Mouse (Mus musculus) neural tube, embryonic 14.5 days (tissue): ENCODE measurements around the gene Islr. TPM values are rescaled to one million over a fixed set of nuclear protein-coding genes. Genes with fewer than 3 reads are reported as not detected.

ENCODE experiments used
- ATAC-seq: fragments of 200-750 bp; cut with Nextera tagmentation; 2 replicates; pipeline ENCODE4 v1.8.0; 2017; ENCODE audit warnings: low read depth, mild to moderate bottlenecking, moderate TSS enrichment, moderate library complexity
- H3K27ac ChIP-seq: fragments of 300-500 bp; sonication (generic); 2 replicates; pipeline ENCODE4 v1.5.1; 2014; ENCODE audit warnings: low read depth, mild to moderate bottlenecking, control low read depth, low read length, moderate library complexity, mixed read lengths
- H3K27me3 ChIP-seq: fragments of 300-500 bp; sonication (generic); 2 replicates; pipeline ENCODE4 v1.6.1; 2014; ENCODE audit warnings: low read length; ENCODE audit not compliant: control insufficient read depth, insufficient read depth
- H3K36me3 ChIP-seq: fragments of 300-500 bp; sonication (generic); 2 replicates; pipeline ENCODE4 v1.6.1; 2014; ENCODE audit warnings: low read length, mixed read lengths; ENCODE audit not compliant: control insufficient read depth, insufficient read depth
- H3K4me1 ChIP-seq: fragments of 300-500 bp; sonication (generic); 2 replicates; pipeline ENCODE4 v1.6.1; 2014; ENCODE audit warnings: low read length; ENCODE audit not compliant: control insufficient read depth, insufficient read depth
- H3K4me2 ChIP-seq: fragments of 300-500 bp; sonication (generic); 2 replicates; pipeline ENCODE4 v1.6.1; 2014; ENCODE audit warnings: mild to moderate bottlenecking, low read depth, low read length, control low read depth
- H3K4me3 ChIP-seq: fragments of 300-500 bp; sonication (generic); 2 replicates; pipeline ENCODE4 v1.5.1; 2014; ENCODE audit warnings: low read depth, low read length, control low read depth, mixed read lengths
- H3K9ac ChIP-seq: fragments of 300-500 bp; sonication (generic); replicated peaks from 2 replicates; pipeline ENCODE4 v1.6.1; 2014; ENCODE audit warnings: low read depth, mild to moderate bottlenecking, control low read depth, low read length, mixed read lengths
- H3K9me3 ChIP-seq: fragments of 300-500 bp; sonication (generic); 2 replicates; pipeline ENCODE4 v1.6.1; 2016; ENCODE audit warnings: low read length; ENCODE audit not compliant: control insufficient read depth
- WGBS: fragments of 180-500 bp; shearing (Covaris S2); extraction: QIAGEN DNeasy Blood & Tissue Kit; methylation state at CpG from one replicate; pipeline ENCODE4 v1.1.7; 2014; 5-methylcytosine and 5-hydroxymethylcytosine counted together
- polyA plus RNA-seq: library from polyadenylated mRNA; unstranded; fragments of >200 nt; fragmentation: Nextera tagmentation; extraction: Ambion mirVana; gene quantifications from 2 replicates; pipeline ENCODE4 v1.2.1, GENCODE M21; 2014

Islr gene
- polyA plus RNA-seq, 1 experiment from 2014 or later, result 1.5 TPM

- H3K4me3 ChIP-seq, result no peak overlapping the region
- whole genome bisulfite sequencing, result 93% methylated on average over 9 of the region's 9 CpGs
- no peaks in the 10 kb centered on the region for H3K27me3 ChIP-seq
- no peak overlapping the region for H3K9ac ChIP-seq
- no peak for ATAC-seq
- H3K4me2 ChIP-seq, result no peak overlapping the region
- H3K36me3 ChIP-seq, result no peaks in the 10 kb centered on the region
- H3K9me3 ChIP-seq, result no peaks in the 10 kb centered on the region
- no peak overlapping the region for H3K27ac ChIP-seq
- H3K4me1 ChIP-seq, result no peaks in the 10 kb centered on the region
Measured at GRCm38 (mm10) chr9:58228777-58229466, 24.8 kb upstream of the Islr start.

- Histone ChIP-seq H3K9ac (no peak overlapping the region), H3K4me1 (no peaks in the 10 kb centered on the region), H3K9me3 (no peaks in the 10 kb centered on the region), H3K36me3 (no peaks in the 10 kb centered on the region), H3K27ac (no peak overlapping the region), H3K4me2 (no peak overlapping the region), H3K27me3 (no peaks in the 10 kb centered on the region), H3K4me3 (no peak overlapping the region)
- no peak for ATAC-seq
- WGBS, result 60% methylated on average over 9 of the region's 9 CpGs
Measured at GRCm38 (mm10) chr9:58225915-58226913, 22.1 kb upstream of the Islr start.

DNA sequence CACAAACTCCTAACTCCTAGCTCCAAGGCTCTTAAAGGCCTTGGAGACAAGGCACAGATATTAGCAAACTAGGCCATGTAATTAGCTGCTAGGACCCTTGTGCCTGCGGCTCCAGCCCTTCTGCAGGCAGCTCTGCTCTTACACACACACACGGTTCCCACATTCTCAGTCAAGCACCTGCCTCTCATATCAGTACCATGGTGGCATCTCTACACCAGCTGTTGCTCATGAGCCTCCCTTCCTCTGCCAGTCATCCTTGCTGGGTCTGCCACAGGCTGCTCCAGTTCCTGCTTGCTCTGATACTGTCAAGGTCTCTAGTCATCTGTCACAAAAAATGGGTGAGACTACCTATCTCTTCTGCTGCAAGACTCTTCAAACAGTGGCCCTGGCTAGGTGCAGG lies 20.2 kb upstream of the Islr start:
- no peak for ATAC-seq
- Histone ChIP-seq H3K9me3 (no peaks in the 10 kb centered on the region), H3K4me1 (no peaks in the 10 kb centered on the region), H3K4me2 (no peak overlapping the region), H3K27me3 (no peaks in the 10 kb centered on the region), H3K36me3 (no peaks in the 10 kb centered on the region), H3K4me3 (no peak overlapping the region), H3K9ac (no peak overlapping the region), H3K27ac (no peak overlapping the region)
- 84% methylated on average over 2 of the region's 2 CpGs for WGBS

DNA sequence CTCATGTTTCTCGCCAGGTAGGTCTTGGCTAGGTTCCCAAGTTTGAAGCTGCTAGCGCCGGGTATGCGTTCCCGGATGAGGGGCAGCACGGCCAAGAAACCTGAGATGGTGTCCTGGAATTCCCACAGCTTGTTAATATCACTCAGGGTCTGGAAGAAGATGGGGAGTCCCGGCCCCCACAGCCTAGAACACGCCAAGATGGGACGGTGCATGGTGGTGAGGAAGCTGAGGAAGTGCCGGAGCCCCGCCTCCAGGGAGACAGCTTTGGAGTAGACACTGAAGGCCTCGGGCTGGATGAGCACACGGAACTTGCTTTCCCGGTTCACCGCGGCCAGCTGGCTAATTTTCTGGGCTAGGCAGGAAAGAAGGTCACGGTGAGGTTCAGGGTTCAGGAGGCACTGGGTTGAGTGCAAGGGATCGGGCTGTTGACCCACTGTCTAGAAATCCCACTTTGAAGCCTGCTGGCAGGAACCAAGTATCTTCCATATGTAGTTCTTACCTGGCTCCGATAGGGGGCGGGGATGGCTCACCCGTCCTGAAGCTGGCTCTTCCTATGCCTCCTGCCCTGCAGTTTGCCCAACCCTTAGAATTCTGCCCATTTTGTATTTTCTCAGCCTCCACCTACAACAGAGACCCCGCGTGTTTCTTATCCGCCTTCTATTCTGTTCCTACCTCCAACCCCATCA lies 16.3 kb upstream of the Islr start:
- H3K27me3 ChIP-seq, result no peaks in the 10 kb centered on the region
- H3K27ac ChIP-seq, result no peak overlapping the region
- H3K36me3 ChIP-seq, result no peaks in the 10 kb centered on the region
- no peak overlapping the region for H3K9ac ChIP-seq
- WGBS, result 75% methylated on average over 24 of the region's 24 CpGs
- no peaks in the 10 kb centered on the region for H3K4me1 ChIP-seq
- ATAC-seq, result no peak
- no peak overlapping the region for H3K4me3 ChIP-seq
- no peak overlapping the region for H3K4me2 ChIP-seq
- H3K9me3 ChIP-seq, result no peaks in the 10 kb centered on the region

- Histone ChIP-seq H3K9me3 (no peaks in the 10 kb centered on the region), H3K36me3 (no peaks in the 10 kb centered on the region), H3K27ac (no peak overlapping the region), H3K4me3 (no peak overlapping the region), H3K4me1 (peaks cover 5% of the 10 kb centered on the region; the same call in 1 of the 2 replicates), H3K4me2 (no peak overlapping the region), H3K27me3 (no peaks in the 10 kb centered on the region), H3K9ac (no peak overlapping the region)
- WGBS, result 94% methylated on average over 3 of the region's 3 CpGs
- no peak for ATAC-seq
Measured at GRCm38 (mm10) chr9:58218539-58218938, 14.4 kb upstream of the Islr start.

DNA sequence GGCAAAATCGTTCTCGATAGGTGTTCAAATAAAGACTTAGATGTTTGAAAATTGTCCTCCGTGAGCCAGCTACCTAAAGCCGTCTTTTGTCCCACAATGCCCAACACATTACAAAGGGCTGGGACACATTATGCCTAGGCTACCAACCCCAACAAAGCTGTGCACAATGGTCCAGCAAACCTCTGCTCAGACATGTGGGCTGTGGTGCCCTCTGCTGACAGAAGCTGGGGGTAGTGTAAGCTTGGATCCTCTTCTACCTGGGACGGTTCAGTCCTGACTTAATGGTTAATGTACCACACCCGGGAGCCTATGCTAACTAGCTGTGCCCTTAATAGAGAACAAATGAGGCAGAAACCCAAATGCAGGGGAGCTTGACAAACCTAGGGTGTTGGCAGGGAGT lies 12.3 kb upstream of the Islr start:
- Histone ChIP-seq H3K9me3 (no peaks in the 10 kb centered on the region), H3K4me3 (no peak overlapping the region), H3K27ac (no peak overlapping the region), H3K9ac (no peak overlapping the region), H3K36me3 (no peaks in the 10 kb centered on the region), H3K4me2 (no peak overlapping the region), H3K27me3 (no peaks in the 10 kb centered on the region), H3K4me1 (peaks cover 5% of the 10 kb centered on the region; the same call in 1 of the 2 replicates)
- WGBS, result 46% methylated on average over 6 of the region's 6 CpGs
- no peak for ATAC-seq

DNA sequence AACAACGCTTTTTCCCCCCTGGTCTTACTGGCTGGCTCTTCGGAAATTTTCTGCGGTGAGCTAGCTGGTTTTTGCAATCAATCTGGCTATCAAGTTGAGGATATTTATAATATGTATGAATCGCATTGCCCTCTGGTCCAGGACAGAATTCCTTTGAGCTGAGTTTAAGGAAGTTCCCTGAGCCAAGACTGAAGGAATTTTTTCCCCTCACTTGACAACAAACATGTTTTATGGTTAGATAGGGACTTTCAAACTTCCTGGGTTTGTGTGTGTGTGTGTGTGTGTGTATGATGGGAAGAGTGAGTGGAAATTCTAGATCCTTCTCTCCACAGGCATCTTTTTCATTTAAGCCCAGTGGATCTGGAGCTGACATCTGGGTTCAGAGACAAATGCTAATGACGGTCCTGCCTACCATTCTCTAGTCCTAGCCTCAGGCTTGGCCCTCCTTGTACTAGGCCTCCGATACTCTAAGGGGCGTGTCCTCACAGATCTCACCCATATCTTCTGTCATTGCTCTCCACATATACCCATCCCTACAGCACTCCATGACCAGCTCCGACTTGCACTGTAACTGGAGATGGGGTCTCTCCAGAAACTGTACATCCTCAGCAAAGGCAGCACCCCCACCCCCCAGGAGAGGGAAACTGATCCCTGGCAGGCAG lies 10.5 kb upstream of the Islr start:
- H3K27me3 ChIP-seq, result no peaks in the 10 kb centered on the region
- no peaks in the 10 kb centered on the region for H3K9me3 ChIP-seq
- no peak overlapping the region for H3K27ac ChIP-seq
- peaks cover 5% of the 10 kb centered on the region; the same call in 1 of the 2 replicates for H3K4me1 ChIP-seq
- no peak overlapping the region for H3K9ac ChIP-seq
- H3K4me2 ChIP-seq, result no peak overlapping the region
- ATAC-seq, result no peak
- WGBS, result 51% methylated on average over 8 of the region's 8 CpGs
- no peaks in the 10 kb centered on the region for H3K36me3 ChIP-seq
- no peak overlapping the region for H3K4me3 ChIP-seq

- H3K9me3 ChIP-seq, result no peaks in the 10 kb centered on the region
- H3K27me3 ChIP-seq, result no peaks in the 10 kb centered on the region
- no peak overlapping the region for H3K27ac ChIP-seq
- H3K4me1 ChIP-seq, result peaks cover 5% of the 10 kb centered on the region; the same call in 1 of the 2 replicates
- no peak overlapping the region for H3K4me3 ChIP-seq
- no peak overlapping the region for H3K9ac ChIP-seq
- H3K4me2 ChIP-seq, result no peak overlapping the region
- H3K36me3 ChIP-seq, result no peaks in the 10 kb centered on the region
- no peak; the same call in 1 of the 2 replicates for ATAC-seq
- WGBS, result 17% methylated on average over 5 of the region's 5 CpGs
Measured at GRCm38 (mm10) chr9:58213865-58214264, 9.8 kb upstream of the Islr start.
